Mouse (Mus musculus) layer of hippocampus, adult 9-11 months (tissue): ENCODE measurements around the gene Degs2.
"Not testable (repeated sequence)": the region's sequence is repeated elsewhere in the genome, so short reads cannot be mapped to it uniquely, and the experiment has no call there.

Source experiments
- DNase-seq: peaks from one replicate; pipeline ENCODE4 v3.0.0; 2022

Gene Degs2

GRCm38 (mm10) chr12:108702185-108702584 is at the start of gene Degs2:
Gene Degs2, minus strand, starts transcription at chr12:108702315.
- DNase-seq, result no peak

- no peak for DNase-seq
Observed at GRCm38 (mm10) chr12:108751790-108752189, 49.7 kb upstream of the Degs2 start.

GRCm38 (mm10) chr12:108750226-108750625 is 48.1 kb upstream of the Degs2 start:
- DNase-seq, result no peak

- no peak for DNase-seq
Observed at GRCm38 (mm10) chr12:108749454-108749853, 47.3 kb upstream of the Degs2 start.

- no peak for DNase-seq
Observed at GRCm38 (mm10) chr12:108749019-108749418, 46.9 kb upstream of the Degs2 start.

GRCm38 (mm10) chr12:108745990-108746389 is 43.9 kb upstream of the Degs2 start:
- no peak for DNase-seq

- no peak for DNase-seq
Observed at GRCm38 (mm10) chr12:108742241-108742640, 40.1 kb upstream of the Degs2 start.

- no peak for DNase-seq
Observed at GRCm38 (mm10) chr12:108741472-108741871, 39.4 kb upstream of the Degs2 start.

- no peak for DNase-seq
Observed at GRCm38 (mm10) chr12:108738745-108739144, 36.6 kb upstream of the Degs2 start.

- no peak for DNase-seq
Observed at GRCm38 (mm10) chr12:108737838-108738237, 35.7 kb upstream of the Degs2 start.

- no peak for DNase-seq
Observed at GRCm38 (mm10) chr12:108734386-108734785, 32.3 kb upstream of the Degs2 start.

- DNase-seq, result no peak
Observed at GRCm38 (mm10) chr12:108723841-108724240, 21.7 kb upstream of the Degs2 start.

GRCm38 (mm10) chr12:108722464-108722863 is 20.3 kb upstream of the Degs2 start:
- no peak for DNase-seq

- DNase-seq, result no peak
Observed at GRCm38 (mm10) chr12:108718485-108718884, 16.4 kb upstream of the Degs2 start.

- DNase-seq, result no peak
Observed at GRCm38 (mm10) chr12:108715854-108716253, 13.7 kb upstream of the Degs2 start.

GRCm38 (mm10) chr12:108713972-108714371 is 11.9 kb upstream of the Degs2 start:
- not testable (repeated sequence) for DNase-seq

- no peak for DNase-seq
Observed at GRCm38 (mm10) chr12:108712481-108712880, 10.4 kb upstream of the Degs2 start.

GRCm38 (mm10) chr12:108710861-108711615 is 8.9 kb upstream of the Degs2 start:
- no peak for DNase-seq

GRCm38 (mm10) chr12:108709964-108710765 is 8.1 kb upstream of the Degs2 start:
- DNase-seq, result no peak

- no peak for DNase-seq
Observed at GRCm38 (mm10) chr12:108709386-108709785, 7.3 kb upstream of the Degs2 start.

- DNase-seq, result no peak
Observed at GRCm38 (mm10) chr12:108706129-108706528, 4.0 kb upstream of the Degs2 start.

GRCm38 (mm10) chr12:108705486-108705885 is 3.4 kb upstream of the Degs2 start:
- no peak for DNase-seq

- no peak for DNase-seq
Observed at GRCm38 (mm10) chr12:108701221-108701620, 894 bp downstream of the Degs2 start.

- DNase-seq, result no peak
Observed at GRCm38 (mm10) chr12:108700037-108700436, 2.1 kb downstream of the Degs2 start.
